Mouse (Mus musculus): ENCODE measurements around the gene Clec3b.

Gene Clec3b

GRCm38 (mm10) chr9:123150241-123151020 lies at the start of gene Clec3b:
Gene Clec3b (plus strand): TSS chr9:123150946.
- DNase-seq = peak; percentile 49 to 64

GRCm38 (mm10) chr9:123103425-123103824 lies 47.3 kb upstream of the Clec3b start:
- DNase-seq = no peak

- no peak for DNase-seq
Observed at GRCm38 (mm10) chr9:123104362-123104761, 46.4 kb upstream of the Clec3b start.

GRCm38 (mm10) chr9:123107186-123107585 lies 43.6 kb upstream of the Clec3b start:
- DNase-seq = no peak

GRCm38 (mm10) chr9:123109188-123109587 lies 41.6 kb upstream of the Clec3b start:
- no peak for DNase-seq

- DNase-seq = no peak
Observed at GRCm38 (mm10) chr9:123111751-123112221, 39.0 kb upstream of the Clec3b start.

- peak; percentile 70 to 79 for DNase-seq
Observed at GRCm38 (mm10) chr9:123112805-123113521, 37.8 kb upstream of the Clec3b start, which contains the start of the genes Zdhhc3 and Exosc7. Gene Zdhhc3 (minus strand): TSS chr9:123113205. Gene Exosc7 (plus strand): TSS chr9:123113215.

- DNase-seq = no peak
Observed at GRCm38 (mm10) chr9:123113931-123114330, 36.8 kb upstream of the Clec3b start.

GRCm38 (mm10) chr9:123115566-123115965 lies 35.2 kb upstream of the Clec3b start:
- no peak for DNase-seq

- no peak for DNase-seq
Observed at GRCm38 (mm10) chr9:123123017-123123416, 27.7 kb upstream of the Clec3b start.

GRCm38 (mm10) chr9:123123571-123124412 lies 27.0 kb upstream of the Clec3b start:
- DNase-seq = peak in 1 of 2 experiments; percentile 7

GRCm38 (mm10) chr9:123124413-123124981 lies 26.2 kb upstream of the Clec3b start:
- no peak for DNase-seq

GRCm38 (mm10) chr9:123127663-123128062 lies 23.1 kb upstream of the Clec3b start:
- no peak for DNase-seq

- DNase-seq = no peak
Observed at GRCm38 (mm10) chr9:123132994-123133393, 17.8 kb upstream of the Clec3b start.

- no peak for DNase-seq
Observed at GRCm38 (mm10) chr9:123136953-123137682, 13.6 kb upstream of the Clec3b start.

- DNase-seq = peak; percentile 25 to 37
Observed at GRCm38 (mm10) chr9:123138891-123139474, 11.8 kb upstream of the Clec3b start.

GRCm38 (mm10) chr9:123139887-123140614 lies 10.7 kb upstream of the Clec3b start:
- DNase-seq = no peak

GRCm38 (mm10) chr9:123148430-123148829 lies 2.3 kb upstream of the Clec3b start:
- no peak for DNase-seq

- DNase-seq = no peak
Observed at GRCm38 (mm10) chr9:123151561-123151960, 815 bp downstream of the Clec3b start.

- DNase-seq = no peak
Observed at GRCm38 (mm10) chr9:123152026-123152425, 1.3 kb downstream of the Clec3b start.

- DNase-seq = peak; percentile 37 to 53
Observed at GRCm38 (mm10) chr9:123153121-123153520, 2.4 kb downstream of the Clec3b start.
